Mouse (Mus musculus) stomach, embryonic 16.5 days (tissue): ENCODE results near the gene Gm8947. TPM values are rescaled to one million over a fixed set of nuclear protein-coding genes. Genes with fewer than 3 reads are reported as not detected.

ENCODE experiments used
- ATAC-seq: fragments of 200-750 bp; cut with Nextera tagmentation; 2 replicates; pipeline ENCODE4 v1.8.0; 2017; ENCODE audit warnings: moderate number of reproducible peaks, moderate TSS enrichment; ENCODE audit not compliant: insufficient read depth, low FRiP score
- H3K27ac ChIP-seq: fragments of 300-500 bp; sonication (generic); 2 replicates; pipeline ENCODE4 v1.5.1; 2014; ENCODE audit warnings: low read length
- H3K27me3 ChIP-seq: fragments of 300-500 bp; sonication (generic); 2 replicates; pipeline ENCODE4 v1.6.1; 2014; ENCODE audit warnings: low read length, control low read depth, mixed read lengths; ENCODE audit not compliant: control insufficient read depth, insufficient read depth
- H3K36me3 ChIP-seq: fragments of 300-500 bp; sonication (generic); 2 replicates; pipeline ENCODE4 v1.6.1; 2014; ENCODE audit warnings: low read length; ENCODE audit not compliant: control insufficient read depth, insufficient read depth
- H3K4me1 ChIP-seq: fragments of 300-500 bp; sonication (generic); 2 replicates; pipeline ENCODE4 v1.6.1; 2014; ENCODE audit warnings: low read length, control low read depth, mixed read lengths; ENCODE audit not compliant: control insufficient read depth, insufficient read depth
- H3K4me2 ChIP-seq: fragments of 300-500 bp; sonication (generic); 2 replicates; pipeline ENCODE4 v1.6.1; 2014; ENCODE audit warnings: low read depth, low read length, mixed read lengths
- H3K4me3 ChIP-seq: fragments of 300-500 bp; sonication (generic); replicated peaks from 2 replicates; pipeline ENCODE4 v1.5.1; 2014; ENCODE audit warnings: mild to moderate bottlenecking, low read length
- H3K9ac ChIP-seq: fragments of 300-500 bp; sonication (generic); 2 replicates; pipeline ENCODE4 v1.6.1; 2014; ENCODE audit warnings: low read length
- H3K9me3 ChIP-seq: fragments of 300-500 bp; sonication (generic); replicated peaks from 2 replicates; pipeline ENCODE4 v1.6.1; 2016; ENCODE audit warnings: low read length, control low read depth; ENCODE audit not compliant: control insufficient read depth
- WGBS: fragments of 180-500 bp; shearing (Covaris S2); extraction: QIAGEN DNeasy Blood & Tissue Kit; methylation state at CpG from one replicate; pipeline ENCODE4 v1.1.7; 2014; 5-methylcytosine and 5-hydroxymethylcytosine counted together
- polyA plus RNA-seq: library from polyadenylated mRNA; unstranded; fragments of >200 nt; fragmentation: Nextera tagmentation; extraction: Ambion mirVana; gene quantifications from 2 replicates; pipeline ENCODE4 v1.2.1, GENCODE M21; 2015

The Gm8947 gene
- polyA plus RNA-seq, 1 experiment from 2014 or later, result 0.10 TPM

GRCm38 (mm10) chr1:151215985-151216384 is 23.8 kb downstream of the Gm8947 start:
- WGBS, result 35% methylated on average over 1 of the region's 1 CpGs
- no peaks in the 10 kb centered on the region for H3K27me3 ChIP-seq
- H3K36me3 ChIP-seq, result no peaks in the 10 kb centered on the region
- no peak overlapping the region for H3K4me2 ChIP-seq
- H3K27ac ChIP-seq, result no peak overlapping the region
- H3K9me3 ChIP-seq, result no peaks in the 10 kb centered on the region
- ATAC-seq, result peak; percentile 68; the same call in 1 of the 2 replicates
- no peak overlapping the region for H3K9ac ChIP-seq
- H3K4me1 ChIP-seq, result no peaks in the 10 kb centered on the region
- no peak overlapping the region for H3K4me3 ChIP-seq

- no peak overlapping the region for H3K9ac ChIP-seq
- no peaks in the 10 kb centered on the region for H3K36me3 ChIP-seq
- H3K4me3 ChIP-seq, result no peak overlapping the region
- no peaks in the 10 kb centered on the region for H3K4me1 ChIP-seq
- H3K27me3 ChIP-seq, result no peaks in the 10 kb centered on the region
- WGBS, result 67% methylated on average over 3 of the region's 3 CpGs
- H3K27ac ChIP-seq, result no peak overlapping the region
- H3K9me3 ChIP-seq, result no peaks in the 10 kb centered on the region
- ATAC-seq, result no peak
- H3K4me2 ChIP-seq, result no peak overlapping the region
These were observed 24.2 kb downstream of the Gm8947 start for GRCm38 (mm10) chr1:151216417-151216816.

- H3K4me3 ChIP-seq, result no peak overlapping the region
- no peaks in the 10 kb centered on the region for H3K27me3 ChIP-seq
- no peak overlapping the region for H3K9ac ChIP-seq
- no peaks in the 10 kb centered on the region for H3K4me1 ChIP-seq
- no peak for ATAC-seq
- WGBS, result 86% methylated on average over 5 of the region's 5 CpGs
- H3K36me3 ChIP-seq, result no peaks in the 10 kb centered on the region
- H3K27ac ChIP-seq, result no peak overlapping the region
- no peaks in the 10 kb centered on the region for H3K9me3 ChIP-seq
- no peak overlapping the region for H3K4me2 ChIP-seq
These were observed 26.9 kb downstream of the Gm8947 start for GRCm38 (mm10) chr1:151219045-151219444.

- 79% methylated on average over 7 of the region's 7 CpGs for WGBS
- Histone ChIP-seq H3K4me3 (no peak overlapping the region), H3K9ac (no peak overlapping the region), H3K4me1 (no peaks in the 10 kb centered on the region), H3K9me3 (no peaks in the 10 kb centered on the region), H3K4me2 (no peak overlapping the region), H3K27ac (no peak overlapping the region), H3K27me3 (no peaks in the 10 kb centered on the region), H3K36me3 (no peaks in the 10 kb centered on the region)
- no peak for ATAC-seq
These were observed 27.9 kb downstream of the Gm8947 start for GRCm38 (mm10) chr1:151220098-151220497.

DNA sequence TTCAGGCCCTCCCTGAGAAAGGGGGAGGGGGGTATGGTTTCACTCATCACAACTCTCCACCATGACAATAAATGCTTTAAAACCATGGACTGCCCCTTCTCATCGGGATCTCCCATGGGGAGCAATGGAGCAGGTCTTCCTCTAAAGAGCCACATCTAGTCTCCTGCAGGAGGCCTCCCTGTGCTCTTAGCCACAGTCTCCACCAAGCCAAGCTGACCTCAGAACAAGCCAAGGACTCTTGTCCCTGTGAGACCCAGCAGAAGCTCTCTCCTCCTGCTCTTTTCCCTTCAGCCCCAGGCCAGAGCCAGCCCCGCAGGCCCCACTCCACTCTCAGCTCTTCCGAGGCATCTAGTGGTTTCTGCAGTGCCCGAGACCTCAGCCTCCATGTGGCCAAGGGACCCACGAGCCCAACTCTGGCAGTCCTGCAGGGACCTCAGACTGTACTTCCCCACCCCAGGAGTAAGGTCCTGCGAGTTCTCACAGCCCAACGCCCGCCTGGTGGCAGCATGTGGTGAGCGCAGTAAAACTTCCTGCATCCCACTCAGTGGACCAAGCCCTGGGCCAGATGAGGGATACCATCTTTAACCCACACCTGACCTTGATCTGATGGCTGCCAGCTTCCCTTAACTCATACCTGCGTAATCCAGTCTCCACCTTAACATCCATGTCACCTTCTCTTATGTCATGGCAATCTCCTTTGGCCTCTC is 30.5 kb downstream of the Gm8947 start:
- 84% methylated on average over 10 of the region's 10 CpGs for WGBS
- no peaks in the 10 kb centered on the region for H3K36me3 ChIP-seq
- no peaks in the 10 kb centered on the region for H3K27me3 ChIP-seq
- no peak overlapping the region for H3K4me3 ChIP-seq
- no peaks in the 10 kb centered on the region for H3K4me1 ChIP-seq
- H3K9ac ChIP-seq, result no peak overlapping the region
- no peaks in the 10 kb centered on the region for H3K9me3 ChIP-seq
- H3K4me2 ChIP-seq, result no peak overlapping the region
- H3K27ac ChIP-seq, result no peak overlapping the region
- no peak for ATAC-seq

- no peak for ATAC-seq
These were observed 31.2 kb downstream of the Gm8947 start for GRCm38 (mm10) chr1:151223377-151223776.

GRCm38 (mm10) chr1:151224536-151224935 is 32.4 kb downstream of the Gm8947 start:
- Histone ChIP-seq H3K4me3 (no peak overlapping the region), H3K4me1 (no peaks in the 10 kb centered on the region), H3K27ac (no peak overlapping the region), H3K27me3 (no peaks in the 10 kb centered on the region), H3K9me3 (no peaks in the 10 kb centered on the region), H3K9ac (no peak overlapping the region), H3K36me3 (no peaks in the 10 kb centered on the region), H3K4me2 (no peak overlapping the region)
- 90% methylated on average over 1 of the region's 1 CpGs for WGBS
- ATAC-seq, result no peak

More at GRCm38 (mm10) chr1:151223377-151223776, 31.2 kb downstream of the Gm8947 start:
- no peak overlapping the region for H3K4me2 ChIP-seq
- no peaks in the 10 kb centered on the region for H3K36me3 ChIP-seq
- H3K27me3 ChIP-seq, result no peaks in the 10 kb centered on the region
- no peak overlapping the region for H3K4me3 ChIP-seq
- H3K9ac ChIP-seq, result no peak overlapping the region
- no peaks in the 10 kb centered on the region for H3K9me3 ChIP-seq
- H3K4me1 ChIP-seq, result no peaks in the 10 kb centered on the region
- WGBS, result 58% methylated on average over 1 of the region's 1 CpGs
- H3K27ac ChIP-seq, result no peak overlapping the region

DNA sequence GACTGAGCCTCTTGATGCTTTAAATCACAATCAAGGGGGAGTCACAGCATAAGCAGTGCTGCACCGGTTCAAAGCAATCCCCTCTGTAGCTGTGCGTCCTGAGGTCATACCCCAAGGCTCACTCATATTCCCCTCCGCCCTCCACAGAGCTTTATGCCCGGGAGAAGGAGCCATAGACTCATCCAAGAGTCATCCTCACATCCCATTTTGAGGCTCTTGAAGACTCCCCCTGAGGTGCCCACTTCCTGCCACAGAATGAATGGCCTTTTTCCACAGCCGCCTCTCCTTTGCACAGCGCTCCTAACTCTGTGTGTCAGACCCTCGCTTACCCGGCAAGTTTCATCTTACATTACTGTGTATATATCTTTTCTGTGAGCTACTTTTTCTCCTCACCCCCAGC is 35.3 kb downstream of the Gm8947 start:
- Histone ChIP-seq H3K4me1 (no peaks in the 10 kb centered on the region), H3K9me3 (no peaks in the 10 kb centered on the region), H3K36me3 (no peaks in the 10 kb centered on the region), H3K4me3 (no peak overlapping the region), H3K27ac (no peak overlapping the region), H3K4me2 (no peak overlapping the region), H3K27me3 (no peaks in the 10 kb centered on the region), H3K9ac (no peak overlapping the region)
- no peak for ATAC-seq
- WGBS, result 66% methylated on average over 8 of the region's 8 CpGs

DNA sequence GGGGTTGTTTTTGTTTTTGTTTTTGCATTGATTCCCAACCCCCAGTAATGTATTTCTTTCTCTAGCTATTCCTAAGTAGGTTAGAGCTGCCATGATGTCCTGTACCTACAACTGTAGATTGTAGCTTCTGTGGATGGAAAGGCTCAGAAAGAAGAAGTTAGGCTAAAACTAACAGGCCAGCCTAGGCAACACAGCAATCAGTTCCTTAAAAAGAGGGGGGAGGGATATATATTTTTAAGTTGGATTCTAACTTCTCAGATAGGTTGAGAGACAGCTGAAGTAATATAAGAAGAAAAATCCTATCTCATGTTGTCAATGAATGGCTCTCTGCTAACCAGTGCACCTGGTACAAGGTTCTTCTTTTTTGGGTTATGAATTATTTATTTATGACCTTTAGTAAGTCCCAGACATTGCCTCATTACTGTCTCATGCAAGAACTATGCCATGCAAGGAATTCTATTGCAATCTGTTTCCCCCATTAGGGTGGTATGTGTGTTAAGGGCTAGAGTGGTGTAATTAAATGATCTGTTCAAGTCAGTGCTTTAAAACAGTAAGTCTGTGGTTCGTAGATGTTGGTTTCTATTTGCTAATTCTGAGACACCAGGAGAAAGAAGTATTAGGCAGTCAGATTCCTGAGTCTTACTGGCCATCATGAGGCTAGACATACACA is 36.3 kb downstream of the Gm8947 start:
- WGBS, result 76% methylated on average over 1 of the region's 1 CpGs
- H3K27ac ChIP-seq, result no peak overlapping the region

More for the DNA sequence above, 36.3 kb downstream of the Gm8947 start:
- Histone ChIP-seq H3K4me2 (no peak overlapping the region), H3K27me3 (no peaks in the 10 kb centered on the region), H3K36me3 (no peaks in the 10 kb centered on the region), H3K9ac (no peak overlapping the region), H3K4me3 (no peak overlapping the region), H3K4me1 (no peaks in the 10 kb centered on the region), H3K9me3 (no peaks in the 10 kb centered on the region)
- ATAC-seq, result no peak
